Mouse (Mus musculus) layer of hippocampus, adult 2 months (tissue): ENCODE results near the gene Wdr66. TPM values are rescaled to one million over a fixed set of nuclear protein-coding genes. Genes with fewer than 3 reads are reported as not detected.

Experiments
- DNase-seq, 2 experiments: peaks; one replicate each; pipeline ENCODE4 v3.0.0; 2022; ENCODE audit warnings: low spot score in 2 of 2
- H3K27ac ChIP-seq: fragments of 200-600 bp; 2 replicates; pipeline ENCODE4 v1.8.1; 2022
- H3K4me3 ChIP-seq: fragments of 200-600 bp; 2 replicates; pipeline ENCODE4 v1.8.1; 2022; ENCODE audit warnings: mild to moderate bottlenecking
- CTCF ChIP-seq: fragments of 200-600 bp; conservative IDR thresholded peaks from 2 replicates; pipeline ENCODE4 v1.8.1; 2022; ENCODE audit warnings: antibody characterized with exemption, mild to moderate bottlenecking, moderate library complexity
- total RNA-seq, 2 experiments: library from RNA; stranded (reverse); gene quantifications; 2 replicates each; pipeline ENCODE4 v1.2.3; 2021

Wdr66 gene
- total RNA-seq, 2 experiments from 2014 or later: 4.5 to 5.6 TPM

DNA sequence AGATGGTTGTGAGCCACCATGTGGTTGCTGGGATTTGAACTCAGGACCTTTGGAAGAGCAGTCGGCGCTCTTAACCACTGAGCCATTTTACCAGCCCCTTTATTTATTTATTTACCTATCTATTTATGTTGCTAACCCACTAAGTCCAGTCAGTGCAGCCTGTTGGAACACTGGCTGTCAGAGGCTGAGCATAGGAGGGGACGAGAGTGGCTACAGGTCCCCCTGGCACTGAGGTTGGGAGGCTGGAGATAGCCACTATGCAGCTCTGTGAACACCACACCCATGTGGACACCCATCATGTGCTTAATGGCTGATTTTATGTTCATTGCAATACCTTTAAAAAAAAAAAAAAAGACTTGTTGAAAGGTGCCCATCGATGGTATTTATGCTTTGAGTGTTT lies 27.3 kb downstream of the Wdr66 start:
- Histone ChIP-seq H3K4me3 (no peak overlapping the region), H3K27ac (0 out of 2 replicates have a peak overlapping the region, but pooled peaks have one; percentile 48)
- TF ChIP-seq CTCF: no peak
- no peak for DNase-seq

DNA sequence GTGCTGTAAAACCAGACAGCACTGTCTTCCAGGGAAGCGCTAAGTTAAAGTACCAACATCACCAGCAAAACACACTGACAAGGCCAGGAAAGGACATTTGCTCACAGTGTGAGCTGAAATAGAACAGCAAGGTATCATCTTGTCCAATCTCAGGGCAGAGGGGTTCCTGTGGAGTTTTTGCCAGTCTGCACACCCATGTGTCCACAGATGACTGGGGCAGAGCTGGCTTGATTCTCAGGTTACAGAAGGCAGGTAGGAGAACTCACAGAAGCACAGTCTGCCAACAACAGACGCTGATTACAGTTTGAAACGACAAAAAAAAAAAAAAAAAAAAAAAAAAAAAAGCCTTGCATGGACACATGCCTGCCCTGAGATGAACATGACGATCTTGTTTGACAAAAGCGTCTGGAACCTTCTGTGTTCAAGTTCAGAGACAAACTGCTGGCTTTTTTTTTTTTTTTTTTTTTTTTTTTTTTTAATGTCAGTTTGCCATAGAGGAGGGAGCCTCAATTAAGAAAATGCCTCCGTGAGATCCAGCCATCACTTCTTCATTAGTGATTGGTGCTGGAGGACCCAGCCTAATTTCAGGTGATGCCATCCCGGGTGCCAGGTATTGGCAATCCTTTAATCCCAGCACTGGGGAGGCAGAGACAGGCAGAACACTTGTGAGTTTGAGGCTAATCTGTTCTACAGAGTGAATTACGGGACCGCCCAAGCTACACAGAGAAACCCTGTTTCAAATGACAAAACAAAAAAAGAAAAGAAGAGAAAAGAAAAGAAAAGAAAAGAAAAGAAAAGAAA lies 29.6 kb downstream of the Wdr66 start:
- Histone ChIP-seq H3K27ac (no peak overlapping the region), H3K4me3 (no peak overlapping the region)
- no peak for DNase-seq
- TF ChIP-seq CTCF: no peak

DNA sequence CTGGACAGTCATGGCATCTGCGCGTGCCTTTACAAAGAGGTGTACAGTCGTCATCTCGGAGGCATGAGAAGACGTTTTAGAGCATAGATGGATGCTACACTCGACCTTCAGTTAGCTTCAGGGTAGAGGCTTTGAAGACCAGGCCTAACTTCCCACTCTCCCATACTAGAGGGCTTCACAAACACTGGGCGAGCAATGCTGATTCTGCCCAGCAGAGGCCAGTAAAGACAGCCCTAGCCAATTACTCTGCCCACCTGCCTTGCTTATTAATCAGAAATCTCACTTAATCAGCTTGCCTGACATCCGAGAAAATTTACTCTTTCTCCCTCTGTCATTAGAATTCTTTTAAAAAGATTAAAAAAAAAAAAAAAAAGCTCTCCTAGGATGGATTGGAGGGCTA lies 33.3 kb downstream of the Wdr66 start:
- no peak overlapping the region for H3K27ac ChIP-seq
- peak; percentile 88 for TF ChIP-seq CTCF
- peak in 1 of 2 experiments; percentile 41 for DNase-seq
- H3K4me3 ChIP-seq: no peak overlapping the region

DNA sequence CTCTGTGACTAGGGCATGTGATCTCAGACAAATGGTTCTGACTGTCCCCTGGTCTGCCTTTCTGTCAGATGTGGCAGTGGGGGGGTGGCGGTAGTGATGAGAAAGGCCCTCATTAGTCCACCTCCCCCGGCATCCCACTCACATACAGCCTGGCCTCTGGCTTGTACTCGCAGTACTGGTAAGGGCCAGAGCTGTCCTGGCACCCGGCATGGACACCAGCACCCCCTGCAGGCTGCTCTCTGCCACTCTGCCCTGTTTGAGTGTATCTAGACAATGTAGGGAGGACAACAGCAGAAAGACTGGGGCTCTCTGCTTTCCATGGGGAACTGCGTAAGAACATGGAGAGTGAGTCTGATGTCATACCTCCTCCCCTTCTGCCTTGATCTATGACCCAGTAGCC lies 36.2 kb downstream of the Wdr66 start:
- TF ChIP-seq CTCF: peak; percentile 57

DNA sequence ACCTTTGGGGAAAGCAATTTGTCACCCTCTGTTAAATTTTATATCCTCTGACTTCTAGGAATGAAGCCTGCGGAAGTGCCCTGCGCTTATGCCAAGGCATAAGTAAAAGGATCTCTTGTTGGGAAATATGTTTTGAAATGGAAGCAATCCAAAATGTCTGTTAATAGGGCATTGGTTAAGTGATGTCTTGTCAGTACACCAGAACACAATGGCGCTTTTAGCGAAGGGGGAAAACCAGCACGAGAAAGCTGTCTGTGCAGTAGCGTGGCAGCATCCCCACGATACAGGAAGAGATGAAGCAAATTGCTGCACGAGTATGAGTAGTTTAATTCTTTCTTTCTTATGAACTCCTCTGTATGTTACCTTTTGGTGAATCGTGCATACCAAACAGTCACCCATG lies 42.8 kb downstream of the Wdr66 start:
- no peak overlapping the region for H3K4me3 ChIP-seq
- DNase-seq: no peak
- no peak overlapping the region for H3K27ac ChIP-seq
- no peak for TF ChIP-seq CTCF

More for the DNA sequence above, 36.2 kb downstream of the Wdr66 start:
- no peak overlapping the region for H3K4me3 ChIP-seq
- H3K27ac ChIP-seq: no peak overlapping the region
- no peak for DNase-seq

DNA sequence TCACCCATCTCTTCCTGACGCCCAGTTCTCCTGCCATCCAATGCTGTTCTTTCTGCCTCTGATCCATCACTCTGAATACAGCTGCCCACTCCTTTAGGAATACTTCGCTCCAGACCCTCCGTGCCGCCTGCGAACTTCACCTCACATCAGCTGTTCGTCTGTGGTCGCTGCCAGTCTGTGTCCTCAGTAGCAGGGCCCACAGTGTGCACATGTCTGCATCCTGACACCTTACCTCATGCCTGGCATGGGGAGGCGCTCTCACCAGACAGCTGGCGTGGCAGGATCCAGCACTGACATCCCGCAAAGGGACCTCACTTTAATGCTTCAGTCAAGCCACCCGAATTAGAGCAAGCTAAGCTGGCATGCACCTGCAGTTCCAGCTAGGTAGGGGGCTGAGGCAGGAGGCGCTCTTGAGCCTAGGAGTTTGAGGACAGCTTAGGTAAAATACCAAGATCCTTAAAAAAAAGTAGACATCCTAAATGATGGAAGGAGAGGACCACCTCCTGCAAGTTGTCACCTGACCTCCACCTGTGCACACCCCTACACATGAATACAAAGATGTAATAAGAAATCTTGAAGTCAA lies 44.4 kb downstream of the Wdr66 start:
- DNase-seq: no peak
- peak; percentile 55 for TF ChIP-seq CTCF
- no peak overlapping the region for H3K4me3 ChIP-seq
- H3K27ac ChIP-seq: no peak overlapping the region

DNA sequence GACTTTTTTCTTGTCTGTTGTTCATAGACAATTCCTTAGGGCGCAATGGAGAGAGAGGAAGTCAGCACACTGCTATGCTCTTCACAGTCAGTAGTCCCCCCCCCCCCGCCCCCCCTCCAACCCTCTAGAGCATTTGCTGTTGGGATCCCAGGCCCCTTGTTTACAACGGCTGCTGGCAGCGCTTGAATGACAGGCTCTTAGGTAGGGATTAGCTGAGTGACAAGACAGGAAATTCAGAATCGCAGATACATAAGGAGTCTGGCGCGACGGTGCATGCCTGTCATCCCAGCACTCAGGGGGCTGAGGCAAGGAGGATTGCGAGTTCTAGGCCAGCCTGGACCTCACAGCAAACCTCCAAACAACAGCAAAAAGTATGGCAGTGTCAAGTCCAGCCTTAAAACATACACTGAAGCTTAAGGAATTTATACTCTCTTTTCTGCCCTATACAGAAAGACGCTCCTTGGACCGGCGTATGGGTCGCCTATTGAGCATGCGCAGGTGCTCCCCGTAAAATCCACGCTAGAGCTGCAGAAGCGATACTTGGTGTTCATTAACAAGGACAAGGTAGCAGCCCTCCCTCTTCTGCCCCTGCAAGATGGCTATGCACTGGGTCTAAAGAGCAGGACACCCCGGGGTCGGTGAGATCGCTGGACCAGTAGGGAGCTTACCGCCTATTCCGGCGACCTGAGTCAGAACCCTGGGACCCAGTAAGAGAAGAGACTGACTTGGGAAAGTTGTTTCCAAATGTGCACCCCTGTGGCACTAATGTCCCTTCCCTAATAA lies 45.3 kb downstream of the Wdr66 start:
- H3K4me3 ChIP-seq: no peak overlapping the region
- no peak for TF ChIP-seq CTCF
- no peak overlapping the region for H3K27ac ChIP-seq
- DNase-seq: no peak

DNA sequence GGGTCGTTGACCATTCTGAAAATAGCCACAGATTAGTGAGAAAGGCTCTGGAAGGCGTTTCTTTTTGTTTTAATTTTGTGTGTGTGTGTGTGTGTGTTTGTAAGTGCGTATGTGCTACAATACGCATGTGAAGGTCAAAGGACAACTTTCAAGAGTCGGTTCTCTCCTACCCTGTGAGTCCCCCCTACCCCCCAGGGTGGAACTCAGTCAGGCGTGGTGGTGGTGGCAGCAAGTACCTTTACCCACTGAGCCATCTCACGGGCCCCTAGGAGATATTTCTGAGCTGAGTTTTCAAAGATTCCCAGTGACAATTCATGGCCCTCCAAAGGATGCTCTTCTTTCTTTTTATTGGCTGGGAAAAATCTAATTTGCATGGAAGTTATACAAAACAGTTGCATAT lies 45.9 kb downstream of the Wdr66 start:
- TF ChIP-seq CTCF: no peak
- Histone ChIP-seq H3K27ac (no peak overlapping the region), H3K4me3 (no peak overlapping the region)
- DNase-seq: no peak

DNA sequence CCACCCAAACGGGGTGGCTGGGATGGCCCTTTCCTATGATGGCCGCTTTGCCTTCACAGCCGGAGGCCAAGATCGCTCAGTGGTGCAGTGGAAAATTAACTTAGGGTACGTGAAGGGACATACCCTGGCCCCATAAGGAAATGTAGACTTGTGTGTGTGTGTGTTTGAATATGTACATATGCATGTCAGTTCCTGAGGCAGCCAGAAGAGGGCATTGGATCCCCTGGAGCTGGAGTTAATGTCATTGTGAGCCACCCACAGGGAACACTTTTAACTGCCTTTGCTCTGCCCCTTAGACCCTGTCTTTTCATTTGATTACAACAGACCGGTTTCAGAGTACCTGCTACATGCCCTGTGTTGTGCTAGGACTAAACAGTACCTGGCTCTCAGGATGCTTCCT lies 46.6 kb downstream of the Wdr66 start:
- no peak for DNase-seq
- Histone ChIP-seq H3K27ac (no peak overlapping the region), H3K4me3 (no peak overlapping the region)
- peak; percentile 64 for TF ChIP-seq CTCF

DNA sequence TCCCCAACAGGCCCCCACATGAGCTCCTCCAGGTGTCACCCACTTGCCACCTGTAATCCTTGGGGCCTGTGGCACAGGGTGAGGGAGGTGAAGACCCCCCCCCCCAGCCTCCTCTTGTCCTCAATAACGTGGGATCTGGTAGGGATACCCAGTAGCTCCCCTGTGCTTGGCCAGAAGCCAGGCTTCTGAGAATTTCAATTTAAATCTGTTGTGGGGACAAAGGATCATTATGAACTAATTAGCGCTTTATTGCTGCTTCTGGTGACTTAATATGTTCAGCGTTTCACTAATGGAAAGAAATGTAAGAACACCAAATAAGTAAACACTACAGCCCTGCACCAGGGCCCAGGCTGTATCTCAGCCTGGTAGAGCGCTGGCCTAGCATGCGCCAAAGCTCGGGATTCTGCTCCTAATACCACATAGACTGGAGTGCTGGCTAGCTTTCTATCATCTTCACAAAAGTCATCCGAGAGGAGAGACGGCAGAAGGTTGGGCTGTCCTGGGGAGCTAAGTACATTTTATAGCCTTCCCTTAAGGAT lies 48.7 kb downstream of the Wdr66 start:
- no peak for TF ChIP-seq CTCF
- Histone ChIP-seq H3K27ac (no peak overlapping the region), H3K4me3 (no peak overlapping the region)
- DNase-seq: no peak

DNA sequence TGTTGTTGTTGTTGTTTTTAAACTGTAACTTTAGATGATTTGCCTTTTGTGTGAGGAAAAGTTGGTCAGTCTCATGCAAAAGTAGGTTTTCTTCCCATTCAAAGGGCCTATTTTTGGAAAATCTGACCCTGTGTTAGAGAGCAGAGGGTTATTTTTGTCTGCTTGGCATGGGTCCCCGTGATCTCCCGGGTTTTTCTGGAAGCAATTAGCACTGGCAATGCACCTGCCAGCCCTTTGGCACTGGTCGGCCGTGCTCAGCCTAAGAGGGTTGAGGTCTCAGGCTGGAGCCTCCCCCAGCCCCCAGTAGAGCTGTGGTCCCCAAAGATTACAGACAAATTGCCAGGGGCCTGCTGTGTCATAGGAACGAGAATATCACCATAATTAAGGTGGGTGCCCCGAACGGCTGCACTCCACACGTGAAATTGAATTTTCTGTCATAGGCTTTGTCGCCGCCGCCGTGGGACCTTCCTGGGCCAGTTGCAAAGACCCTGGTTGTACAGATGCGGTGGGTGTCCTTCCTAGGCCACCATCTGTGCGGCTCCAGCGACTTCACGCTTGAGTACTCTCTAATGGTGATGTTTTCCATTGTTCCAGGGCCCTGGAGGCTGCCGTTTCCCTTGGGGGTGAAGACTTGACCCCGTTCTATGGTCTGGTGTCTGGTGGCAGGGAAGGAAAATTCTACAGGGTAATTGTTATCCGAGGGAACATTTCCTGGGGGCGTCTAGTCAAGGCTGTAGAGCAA lies 50.0 kb downstream of the Wdr66 start:
- no peak for DNase-seq
- TF ChIP-seq CTCF: no peak
- H3K27ac ChIP-seq: no peak overlapping the region
- no peak overlapping the region for H3K4me3 ChIP-seq

DNA sequence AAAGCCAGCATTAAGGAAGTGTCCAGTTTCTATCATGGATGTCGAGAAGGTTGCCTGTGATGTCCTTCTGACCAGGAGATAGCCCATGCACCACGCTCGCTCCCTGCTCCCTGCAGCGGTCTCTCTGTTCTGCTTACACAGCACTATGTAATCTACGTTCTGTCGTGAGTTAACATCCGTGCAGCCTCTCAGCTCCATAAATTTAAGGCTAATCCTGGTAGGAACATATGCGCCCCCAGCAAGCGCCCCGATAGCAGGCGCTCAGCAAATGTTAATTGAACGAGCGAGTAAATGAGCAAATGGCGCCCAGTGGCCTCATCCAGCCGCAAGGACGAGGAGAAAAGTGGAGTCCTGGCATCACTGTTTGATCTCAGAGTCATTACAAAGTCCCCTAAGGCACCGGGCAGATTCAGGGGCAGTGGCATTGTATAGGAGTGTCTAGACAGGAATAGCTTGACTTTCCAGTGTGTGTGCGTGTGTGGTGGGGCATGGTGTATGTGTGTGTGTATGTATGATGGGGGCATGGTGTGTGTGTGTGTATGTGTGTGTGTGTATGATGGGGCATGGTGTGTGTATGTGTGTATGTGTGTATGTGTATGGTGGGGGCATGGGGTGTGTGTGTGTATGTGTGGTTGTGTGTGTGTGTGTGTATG lies 55.9 kb downstream of the Wdr66 start:
- DNase-seq: no peak

More for the DNA sequence above, 55.9 kb downstream of the Wdr66 start:
- H3K4me3 ChIP-seq: no peak overlapping the region
- H3K27ac ChIP-seq: no peak overlapping the region
- TF ChIP-seq CTCF: no peak
